Mouse (Mus musculus) limb, embryonic 11.5 days (tissue): ENCODE results near the gene Sf3a3. TPM values are rescaled to one million over a fixed set of nuclear protein-coding genes. Genes with fewer than 3 reads are reported as not detected.

ENCODE experiments used
- ATAC-seq: fragments of 200-750 bp; cut with Nextera tagmentation; 2 replicates; pipeline ENCODE4 v1.8.0; 2017; ENCODE audit warnings: low read depth; ENCODE audit not compliant: insufficient number of reproducible peaks, low FRiP score, low TSS enrichment
- DNase-seq: peaks from one replicate; pipeline ENCODE4 v3.0.0-alpha.2; 2015; ENCODE audit warnings: low spot score
- H3K27ac ChIP-seq: fragments of 300-500 bp; sonication (generic); replicated peaks from 2 replicates; pipeline ENCODE4 v1.5.1; 2014; ENCODE audit warnings: low read depth, mild to moderate bottlenecking, low read length
- H3K27me3 ChIP-seq: fragments of 300-500 bp; sonication (generic); 2 replicates; pipeline ENCODE4 v1.6.1; 2014; ENCODE audit warnings: mild to moderate bottlenecking, low read length, mixed read lengths; ENCODE audit not compliant: control insufficient read depth, insufficient read depth
- H3K36me3 ChIP-seq: fragments of 300-500 bp; sonication (generic); 2 replicates; pipeline ENCODE4 v1.6.1; 2014; ENCODE audit warnings: mild to moderate bottlenecking, low read length, moderate library complexity, mixed read lengths; ENCODE audit not compliant: control insufficient read depth, insufficient read depth
- H3K4me1 ChIP-seq: fragments of 300-500 bp; sonication (generic); 2 replicates; pipeline ENCODE4 v1.6.1; 2014; ENCODE audit warnings: low read length, mixed read lengths; ENCODE audit not compliant: control insufficient read depth, insufficient read depth
- H3K4me2 ChIP-seq: fragments of 300-500 bp; sonication (generic); 2 replicates; pipeline ENCODE4 v1.6.1; 2014; ENCODE audit warnings: low read depth, mild to moderate bottlenecking, moderate library complexity; ENCODE audit not compliant: severe bottlenecking
- H3K4me3 ChIP-seq: fragments of 300-500 bp; sonication (generic); 2 replicates; pipeline ENCODE4 v1.5.1; 2014; ENCODE audit warnings: low read depth, low read length
- H3K9ac ChIP-seq: fragments of 300-500 bp; sonication (generic); 2 replicates; pipeline ENCODE4 v1.6.1; 2014; ENCODE audit warnings: mild to moderate bottlenecking, low read length
- H3K9me3 ChIP-seq: fragments of 300-500 bp; sonication (generic); 2 replicates; pipeline ENCODE4 v1.6.1; 2016; ENCODE audit warnings: low read length; ENCODE audit not compliant: control insufficient read depth
- WGBS: fragments of 180-500 bp; shearing (Covaris S2); extraction: QIAGEN DNeasy Blood & Tissue Kit; methylation state at CpG from one replicate; pipeline ENCODE4 v1.1.7; 2014; 5-methylcytosine and 5-hydroxymethylcytosine counted together
- polyA plus RNA-seq: library from polyadenylated mRNA; unstranded; fragments of >200 nt; fragmentation: Nextera tagmentation; extraction: Ambion mirVana; gene quantifications from 2 replicates; pipeline ENCODE4 v1.2.1, GENCODE M21; 2014

The Sf3a3 gene
- polyA plus RNA-seq, 1 experiment from 2014 or later = 250 TPM

DNA sequence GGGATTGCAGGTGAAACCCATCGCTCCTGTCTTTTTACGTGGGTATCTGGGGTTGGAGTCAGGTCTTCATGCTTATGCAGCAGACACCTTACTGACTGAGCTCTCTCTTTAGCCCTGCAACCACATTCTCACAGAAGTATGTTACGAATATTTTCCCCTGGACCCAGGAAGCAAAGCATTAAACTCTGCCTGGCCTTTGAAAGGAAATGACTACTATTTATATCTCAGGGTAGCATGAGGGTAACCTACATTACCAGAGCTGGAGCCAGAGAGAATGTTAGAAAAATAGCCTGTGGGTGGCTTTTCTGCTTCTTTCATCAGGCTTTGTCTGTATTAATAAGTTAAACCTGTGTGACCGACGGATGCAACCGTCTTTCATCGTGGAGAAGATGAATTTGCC lies 41.0 kb downstream of the Sf3a3 start:
- H3K27ac ChIP-seq = no peak overlapping the region
- 85% methylated on average over 7 of the region's 7 CpGs for WGBS

DNA sequence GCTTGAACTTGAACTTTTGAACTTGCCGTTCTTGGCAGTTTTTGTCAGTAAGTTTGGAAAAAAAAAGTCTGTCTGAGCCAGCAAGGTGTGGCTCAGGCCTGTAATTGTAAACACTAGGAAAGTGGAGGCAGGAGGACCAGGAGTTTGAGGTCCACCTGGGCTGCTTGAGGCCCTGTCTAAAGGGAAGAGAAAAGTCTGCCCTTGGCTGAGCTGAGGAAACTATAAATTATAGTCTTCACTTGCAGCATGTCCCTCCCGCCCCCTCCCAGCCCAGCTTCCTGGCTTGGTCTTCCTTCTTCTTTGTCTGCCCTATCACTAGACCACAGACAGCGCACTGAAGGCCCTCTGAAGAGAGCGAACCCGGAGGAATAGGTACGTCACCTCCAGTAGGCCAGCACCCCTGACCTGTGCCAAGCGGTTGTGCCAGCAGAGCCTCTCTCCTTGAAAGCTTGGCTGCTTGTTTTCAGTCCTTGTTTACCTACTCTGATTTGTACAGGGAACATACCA lies 44.8 kb downstream of the Sf3a3 start:
- no peak for ATAC-seq
- Histone ChIP-seq H3K4me3 (no peak overlapping the region), H3K4me2 (no peak overlapping the region), H3K9me3 (no peaks in the 10 kb centered on the region), H3K4me1 (no peaks in the 10 kb centered on the region), H3K36me3 (no peaks in the 10 kb centered on the region), H3K9ac (no peak overlapping the region), H3K27ac (no peak overlapping the region), H3K27me3 (no peaks in the 10 kb centered on the region)
- WGBS = 88% methylated on average over 7 of the region's 7 CpGs
- no peak for DNase-seq

More for the DNA sequence above, 41.0 kb downstream of the Sf3a3 start:
- Histone ChIP-seq H3K4me1 (peaks cover 4% of the 10 kb centered on the region; the same call in 1 of the 2 replicates), H3K9me3 (no peaks in the 10 kb centered on the region), H3K36me3 (no peaks in the 10 kb centered on the region), H3K4me2 (no peak overlapping the region), H3K9ac (no peak overlapping the region), H3K27me3 (no peaks in the 10 kb centered on the region), H3K4me3 (no peak overlapping the region)
- DNase-seq = no peak
- ATAC-seq = no peak

DNA sequence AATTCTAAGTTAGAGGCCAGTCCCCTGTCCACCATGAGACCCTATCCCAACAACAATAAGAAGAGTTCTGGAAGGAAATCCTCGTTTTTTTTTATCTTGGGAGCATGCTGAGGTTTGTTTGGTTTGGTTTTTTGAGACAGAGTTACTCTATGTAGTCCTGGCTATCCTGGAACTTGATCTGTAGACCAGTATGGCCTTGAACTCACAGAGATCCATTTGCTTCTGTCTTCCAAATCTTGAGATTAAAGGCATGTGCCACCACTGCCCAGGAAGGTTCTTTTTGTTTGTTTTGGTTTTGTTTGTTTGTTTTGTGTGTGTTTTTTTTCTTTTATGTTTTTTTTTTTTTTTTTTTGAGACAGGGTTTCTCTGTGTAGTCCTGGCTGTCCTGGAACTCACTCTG lies 46.6 kb downstream of the Sf3a3 start:
- WGBS = 63% methylated on average over 1 of the region's 1 CpGs
- H3K4me3 ChIP-seq = no peak overlapping the region

DNA sequence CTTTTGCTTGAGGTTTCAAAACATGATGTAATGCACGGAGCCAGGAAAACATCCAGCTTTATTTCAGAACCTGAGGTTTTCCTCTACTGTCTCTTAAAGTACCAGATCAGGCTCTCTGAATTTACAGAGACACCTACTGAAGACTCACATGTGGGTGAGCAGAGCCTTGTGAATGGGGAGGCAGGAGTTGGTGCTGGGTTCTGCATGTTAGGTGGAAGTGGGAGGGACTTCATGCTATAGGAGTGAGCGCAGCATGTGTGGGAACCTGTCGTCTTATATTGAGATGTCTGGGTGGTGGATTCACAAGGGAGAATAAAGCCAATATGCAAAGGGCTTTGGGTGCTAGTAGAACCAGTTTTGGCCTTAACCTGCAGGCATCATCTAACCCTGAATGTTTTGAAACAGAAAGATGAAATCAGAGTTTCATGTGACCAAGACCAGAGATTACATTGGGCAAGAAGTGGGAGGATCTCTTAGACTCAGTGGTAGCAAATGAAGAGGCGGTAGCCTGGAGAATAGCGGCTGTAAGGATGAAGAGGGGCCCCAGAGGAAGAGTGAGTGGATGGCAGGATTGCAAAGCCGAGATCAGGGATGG lies 48.4 kb downstream of the Sf3a3 start:
- Histone ChIP-seq H3K9ac (no peak overlapping the region), H3K4me3 (no peak overlapping the region), H3K27me3 (no peaks in the 10 kb centered on the region), H3K4me2 (no peak overlapping the region), H3K9me3 (no peaks in the 10 kb centered on the region), H3K4me1 (no peaks in the 10 kb centered on the region), H3K27ac (no peak overlapping the region), H3K36me3 (no peaks in the 10 kb centered on the region)
- ATAC-seq = no peak
- DNase-seq = no peak
- 86% methylated on average over 6 of the region's 6 CpGs for WGBS

More for the DNA sequence above, 46.6 kb downstream of the Sf3a3 start:
- no peaks in the 10 kb centered on the region for H3K9me3 ChIP-seq
- H3K27me3 ChIP-seq = no peaks in the 10 kb centered on the region
- H3K9ac ChIP-seq = no peak overlapping the region
- H3K4me2 ChIP-seq = no peak overlapping the region
- no peak for DNase-seq
- H3K27ac ChIP-seq = no peak overlapping the region
- H3K36me3 ChIP-seq = no peaks in the 10 kb centered on the region
- no peak for ATAC-seq
- H3K4me1 ChIP-seq = no peaks in the 10 kb centered on the region

DNA sequence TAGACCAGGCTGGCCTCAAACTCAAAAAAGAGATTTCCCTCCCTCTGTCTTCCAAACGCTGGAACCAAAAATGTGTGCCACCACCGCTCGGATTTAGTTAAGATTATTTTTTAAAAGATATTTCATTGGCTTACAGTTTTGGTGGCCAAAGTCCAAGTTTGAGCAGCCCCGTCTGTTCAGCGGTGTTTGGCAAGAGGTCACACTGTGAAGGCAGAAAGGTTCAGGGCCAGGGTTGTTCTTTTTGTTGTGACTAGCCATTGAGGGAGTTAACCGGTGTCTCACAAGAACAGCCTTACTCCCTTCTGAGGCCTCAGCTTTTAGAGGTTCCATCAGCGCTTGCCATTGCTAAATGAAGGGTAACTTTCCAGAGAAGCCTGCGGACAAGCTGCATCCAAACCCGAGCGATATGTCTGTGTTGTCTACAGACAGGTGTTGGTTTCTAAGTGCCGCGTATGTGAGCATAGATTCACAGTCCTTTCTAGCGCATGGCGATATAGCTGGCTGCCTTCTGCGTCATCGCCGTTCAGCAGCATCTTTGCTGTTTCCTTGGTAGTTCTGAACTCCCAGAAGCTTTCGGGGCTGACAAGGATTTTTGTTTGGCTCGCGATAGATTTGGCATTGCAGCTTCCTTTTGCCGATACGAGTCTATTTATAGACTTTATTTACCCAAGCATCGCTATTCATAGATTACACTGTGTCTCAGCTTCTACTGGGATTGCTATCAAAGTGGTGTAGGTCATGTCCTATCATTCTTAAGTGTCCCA lies 51.4 kb downstream of the Sf3a3 start:
- ATAC-seq (no peak), DNase-seq (no peak)
- Histone ChIP-seq H3K9me3 (no peaks in the 10 kb centered on the region), H3K27me3 (no peaks in the 10 kb centered on the region), H3K9ac (no peak overlapping the region), H3K4me1 (no peaks in the 10 kb centered on the region), H3K4me3 (no peak overlapping the region), H3K4me2 (no peak overlapping the region), H3K36me3 (no peaks in the 10 kb centered on the region), H3K27ac (no peak overlapping the region)
- WGBS = 94% methylated on average over 23 of the region's 23 CpGs

DNA sequence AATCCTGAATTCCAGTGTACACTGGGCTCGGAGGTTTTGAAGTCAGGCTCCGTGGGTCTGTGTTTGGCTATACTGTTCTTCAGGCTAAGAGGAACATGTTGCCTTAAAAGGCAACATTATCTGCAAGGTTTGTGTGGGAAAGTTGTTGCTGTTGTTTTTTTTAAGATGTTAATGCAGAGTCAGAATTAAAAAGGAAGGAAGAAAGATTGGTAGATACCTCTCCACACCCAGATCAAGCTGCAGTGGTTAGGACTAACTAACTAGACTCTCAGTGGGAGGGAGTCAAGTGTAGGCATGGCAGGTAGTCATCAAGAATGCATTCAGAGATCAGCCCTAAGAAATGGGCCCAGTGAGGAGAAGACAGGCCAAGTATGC lies 52.0 kb downstream of the Sf3a3 start:
- no peaks in the 10 kb centered on the region for H3K9me3 ChIP-seq
- H3K9ac ChIP-seq = no peak overlapping the region
- no peak overlapping the region for H3K4me3 ChIP-seq
- no peak overlapping the region for H3K4me2 ChIP-seq
- DNase-seq = no peak
- H3K27ac ChIP-seq = no peak overlapping the region
- ATAC-seq = no peak
- WGBS = 85% methylated on average over 2 of the region's 2 CpGs
- no peaks in the 10 kb centered on the region for H3K4me1 ChIP-seq
- no peaks in the 10 kb centered on the region for H3K36me3 ChIP-seq
- no peaks in the 10 kb centered on the region for H3K27me3 ChIP-seq

DNA sequence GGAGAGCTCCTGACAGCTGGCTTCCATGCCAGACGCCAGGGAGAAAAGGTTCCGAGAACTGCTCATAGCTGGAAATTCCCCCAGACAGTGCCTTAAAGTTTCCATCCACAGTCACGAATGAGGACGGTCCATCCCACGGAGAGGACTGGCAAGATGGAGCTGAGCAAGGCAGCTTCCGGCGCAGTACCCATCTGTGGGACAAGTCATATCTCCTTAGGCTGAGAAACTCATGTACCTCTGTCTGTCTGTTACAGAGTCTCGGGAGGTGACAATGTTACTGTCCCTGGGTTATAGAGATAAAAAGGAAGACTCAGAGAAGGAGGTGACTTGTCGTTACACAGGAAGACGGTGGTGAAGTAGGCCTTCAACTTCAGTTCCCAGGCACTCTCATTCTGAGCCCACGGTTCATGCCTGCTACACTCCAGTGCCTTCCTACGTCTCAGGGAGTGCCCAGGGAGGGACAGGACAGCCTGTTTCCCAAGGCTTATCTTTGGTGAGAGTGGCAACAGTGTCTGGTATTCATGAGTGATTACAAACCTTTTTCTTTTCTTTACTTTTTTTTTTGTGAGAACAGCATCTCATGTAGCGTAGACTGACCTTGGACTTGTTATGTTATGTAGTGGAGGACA lies 54.5 kb downstream of the Sf3a3 start:
- WGBS = 88% methylated on average over 13 of the region's 13 CpGs
- ATAC-seq (no peak), DNase-seq (no peak)
- H3K4me3 ChIP-seq = no peak overlapping the region
- no peak overlapping the region for H3K9ac ChIP-seq
- no peak overlapping the region for H3K27ac ChIP-seq
- H3K36me3 ChIP-seq = no peaks in the 10 kb centered on the region
- H3K9me3 ChIP-seq = no peaks in the 10 kb centered on the region
- H3K4me1 ChIP-seq = no peaks in the 10 kb centered on the region
- no peaks in the 10 kb centered on the region for H3K27me3 ChIP-seq
- no peak overlapping the region for H3K4me2 ChIP-seq

DNA sequence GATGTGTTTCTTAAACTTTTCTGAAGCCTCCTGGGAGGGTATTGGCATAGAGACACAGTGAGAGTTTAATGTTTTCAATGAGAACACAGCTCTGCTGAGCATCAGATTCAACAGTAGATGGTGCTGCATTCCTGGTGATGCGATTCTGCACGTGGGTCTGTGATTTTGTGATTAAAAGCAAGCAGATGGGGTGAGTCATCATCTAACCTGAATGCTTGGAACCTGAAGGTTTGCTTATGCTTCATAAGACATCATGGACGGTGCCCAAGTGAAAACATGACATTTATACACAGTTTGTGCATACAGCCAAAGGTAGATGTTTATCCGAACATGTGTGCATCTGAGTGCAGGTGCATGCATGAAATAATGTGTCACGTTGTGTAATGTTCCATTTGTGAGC lies 56.0 kb downstream of the Sf3a3 start:
- H3K27me3 ChIP-seq = no peaks in the 10 kb centered on the region
- no peak overlapping the region for H3K4me3 ChIP-seq
- H3K9me3 ChIP-seq = no peaks in the 10 kb centered on the region
- H3K4me1 ChIP-seq = no peaks in the 10 kb centered on the region
- ATAC-seq (no peak), DNase-seq (no peak)
- H3K9ac ChIP-seq = no peak overlapping the region
- 82% methylated on average over 5 of the region's 5 CpGs for WGBS
- H3K4me2 ChIP-seq = no peak overlapping the region
- no peak overlapping the region for H3K27ac ChIP-seq
- H3K36me3 ChIP-seq = no peaks in the 10 kb centered on the region
